Mouse (Mus musculus) G1E-ER4 (cell line): ENCODE results near the gene Gm16429. TPM values are rescaled to one million over a fixed set of nuclear protein-coding genes. Genes with fewer than 3 reads are reported as not detected.
"Not testable (repeated sequence)": the region's sequence is repeated elsewhere in the genome, so short reads cannot be mapped to it uniquely, and the experiment has no call there.

Experiments used
- GATA1 ChIP-seq: IDR thresholded peaks from one replicate; pipeline ENCODE4 v1.8.0; 2012; ENCODE audit warnings: low read length, inconsistent platforms
- polyA plus RNA-seq: library from polyadenylated mRNA; stranded (reverse); fragments of >175 nt; gene quantifications from 2 replicates; pipeline ENCODE4 v1.2.3, GENCODE M21; 2012

Gm16429 gene
- polyA plus RNA-seq, result not detected in 2 replicates

GRCm38 (mm10) chr5:93928952-93929351 lies at the start of gene Gm16429:
TSS of gene Gm16429 (minus strand) at chr5:93929052.
- TF ChIP-seq GATA1, result not testable (repeated sequence)

Other genes starting within 250 kb of the Gm16429 start
- gene Gm7792, start 85.3 kb downstream of the Gm16429 start, polyA plus RNA-seq, result not detected in 2 replicates
- gene BC061212, start 141.5 kb upstream of the Gm16429 start, polyA plus RNA-seq, result not detected in 2 replicates
- not detected in 2 replicates for gene Gm6351, start 147.3 kb upstream of the Gm16429 start, polyA plus RNA-seq